Mouse (Mus musculus): ENCODE results near the gene Fundc2. TPM values are rescaled to one million over a fixed set of nuclear protein-coding genes. Genes with fewer than 3 reads are reported as not detected.
A peak's percentile ranks its signal among the peaks of the same experiment; 100 is the strongest.

Fundc2 gene
- polyA plus RNA-seq (2015; fragmentation: Nextera tagmentation; extraction: Ambion mirVana): 73.5 and 77.8 TPM in 2 replicates

- Histone ChIP-seq H3K27ac (peak within 1 kb of the TSS; percentile 82), H3K9me3 (replicated peaks; ENCODE audit: low read length) (no peaks in the 10 kb centered on the region), H3K4me3 (replicated peaks; ENCODE audit: low read depth, low read length) (peak within 1 kb of the TSS; percentile 46), H3K9ac (ENCODE audit: low read depth, low read length) (peak within 1 kb of the TSS; percentile 69), H3K4me2 (ENCODE audit: low read length) (peak within 1 kb of the TSS; percentile 52), H3K27me3 (ENCODE audit: insufficient read depth, low read length) (no peaks in the 10 kb centered on the region), H3K4me1 (replicated peaks; ENCODE audit: insufficient read depth, low read length) (no peaks in the 10 kb centered on the region), H3K36me3 (ENCODE audit: insufficient read depth, low read length) (no peaks in the 10 kb centered on the region)
- peak; percentile 98 for ATAC-seq (replicated peaks; ENCODE audit: low FRiP score, low read depth)
- 26% methylated on average over 22 of the region's 25 CpGs for WGBS
- DNase-seq (ENCODE audit: low spot score): peak; percentile 83
- TF ChIP-seq CTCF (IDR thresholded peaks at IDR 0.05; ENCODE audit: low read depth): no peak
Measured at GRCm38 (mm10) chrX:75382195-75382771, at the start of gene Fundc2, which contains the start of gene F8. Gene Fundc2, plus strand, starts transcription at chrX:75382399. Gene F8, minus strand, starts transcription at chrX:75382615.

- no peak overlapping the region for H3K4me3 ChIP-seq (replicated peaks; ENCODE audit: low read depth, low read length)
- ATAC-seq (replicated peaks; ENCODE audit: low FRiP score, low read depth) (no peak), DNase-seq (ENCODE audit: low spot score) (no peak)
- no peak overlapping the region for H3K27ac ChIP-seq
- H3K9me3 ChIP-seq (replicated peaks; ENCODE audit: low read length): no peaks in the 10 kb centered on the region
- no peaks in the 10 kb centered on the region for H3K36me3 ChIP-seq (ENCODE audit: insufficient read depth, low read length)
- no peaks in the 10 kb centered on the region for H3K4me1 ChIP-seq (replicated peaks; ENCODE audit: insufficient read depth, low read length)
- no peak overlapping the region for H3K9ac ChIP-seq (ENCODE audit: low read depth, low read length)
- no peak for TF ChIP-seq CTCF (IDR thresholded peaks at IDR 0.05; ENCODE audit: low read depth)
- no peak overlapping the region for H3K4me2 ChIP-seq (ENCODE audit: low read length)
- no peaks in the 10 kb centered on the region for H3K27me3 ChIP-seq (ENCODE audit: insufficient read depth, low read length)
Measured at GRCm38 (mm10) chrX:75370197-75370596, 12.0 kb upstream of the Fundc2 start.

DNA sequence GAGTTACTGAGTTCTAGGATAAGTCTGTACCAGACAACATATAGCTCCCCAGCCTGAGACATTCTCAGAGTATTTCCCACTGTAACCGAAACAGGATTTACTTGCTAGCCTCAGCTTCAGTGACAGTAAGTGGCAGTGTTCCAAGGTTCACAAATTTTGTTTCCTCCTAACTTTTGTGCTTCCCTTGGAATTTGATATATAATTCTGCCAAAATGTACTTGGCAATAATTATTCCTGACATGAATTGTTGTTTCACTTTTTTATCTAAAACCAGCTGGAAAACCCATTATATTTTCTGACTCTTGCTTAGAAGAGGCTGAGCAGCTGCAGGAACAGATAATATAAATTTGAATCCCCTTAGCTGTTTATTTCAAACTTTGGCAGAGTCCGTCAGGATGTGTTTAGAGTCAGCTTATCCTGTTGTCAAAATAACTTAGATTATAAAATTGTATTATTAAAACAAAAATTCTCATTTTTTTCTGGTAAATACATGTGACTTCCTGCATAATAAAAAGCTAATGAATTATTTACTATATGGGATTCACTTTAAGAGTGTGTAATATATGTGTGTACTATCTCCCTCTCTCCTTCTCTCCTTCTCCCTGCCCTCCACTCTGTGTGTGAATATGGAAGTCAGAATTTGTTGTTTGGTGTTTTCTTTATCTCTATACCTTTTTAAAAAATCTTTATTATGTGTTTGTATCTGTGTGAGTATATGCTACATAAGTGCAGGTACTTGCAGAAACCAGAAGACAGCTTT, 9.4 kb upstream of the Fundc2 start:
- Histone ChIP-seq H3K4me3 (replicated peaks; ENCODE audit: low read depth, low read length) (no peak overlapping the region), H3K27me3 (ENCODE audit: insufficient read depth, low read length) (no peaks in the 10 kb centered on the region), H3K27ac (no peak overlapping the region), H3K4me2 (ENCODE audit: low read length) (no peak overlapping the region), H3K36me3 (ENCODE audit: insufficient read depth, low read length) (no peaks in the 10 kb centered on the region), H3K9me3 (replicated peaks; ENCODE audit: low read length) (no peaks in the 10 kb centered on the region), H3K4me1 (replicated peaks; ENCODE audit: insufficient read depth, low read length) (no peaks in the 10 kb centered on the region), H3K9ac (ENCODE audit: low read depth, low read length) (no peak overlapping the region)
- WGBS: 52% methylated on average over 2 of the region's 2 CpGs
- no peak for ATAC-seq (replicated peaks; ENCODE audit: low FRiP score, low read depth)
- peak; percentile 69 for DNase-seq (ENCODE audit: low spot score)
- TF ChIP-seq CTCF (IDR thresholded peaks at IDR 0.05; ENCODE audit: low read depth): no peak

- no peak overlapping the region for H3K27ac ChIP-seq
- no peak for ATAC-seq (replicated peaks; ENCODE audit: low FRiP score, low read depth)
- no peaks in the 10 kb centered on the region for H3K36me3 ChIP-seq (ENCODE audit: insufficient read depth, low read length)
- no peak for DNase-seq (ENCODE audit: low spot score)
- H3K9me3 ChIP-seq (replicated peaks; ENCODE audit: low read length): no peaks in the 10 kb centered on the region
- no peak overlapping the region for H3K4me3 ChIP-seq (replicated peaks; ENCODE audit: low read depth, low read length)
- H3K4me1 ChIP-seq (replicated peaks; ENCODE audit: insufficient read depth, low read length): no peaks in the 10 kb centered on the region
- no peak overlapping the region for H3K9ac ChIP-seq (ENCODE audit: low read depth, low read length)
- TF ChIP-seq CTCF (IDR thresholded peaks at IDR 0.05; ENCODE audit: low read depth): no peak
- H3K27me3 ChIP-seq (ENCODE audit: insufficient read depth, low read length): no peaks in the 10 kb centered on the region
- no peak overlapping the region for H3K4me2 ChIP-seq (ENCODE audit: low read length)
Measured at GRCm38 (mm10) chrX:75376815-75377214, 5.4 kb upstream of the Fundc2 start.

DNA sequence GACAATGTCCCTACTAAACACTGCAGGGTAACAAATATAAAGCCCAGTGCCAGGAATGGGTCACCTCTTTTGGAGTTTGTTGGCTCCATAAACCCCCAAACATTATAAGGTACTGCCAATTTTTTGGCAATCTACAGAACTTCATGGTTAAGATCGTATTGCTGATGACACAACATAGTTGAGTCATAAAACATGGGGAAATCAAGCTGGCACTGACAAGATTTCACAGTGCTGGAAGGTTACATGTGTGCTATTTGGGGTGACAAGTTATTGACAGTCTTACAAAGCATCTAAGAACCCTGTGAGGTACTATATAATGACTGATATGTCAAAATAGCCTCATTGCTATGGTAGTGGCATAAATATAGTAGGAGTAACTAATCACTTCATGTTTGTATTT, 1.0 kb upstream of the Fundc2 start:
- DNase-seq (ENCODE audit: low spot score) (no peak), ATAC-seq (replicated peaks; ENCODE audit: low FRiP score, low read depth) (no peak)
- 76% methylated on average over 1 of the region's 1 CpGs for WGBS
- no peaks in the 10 kb centered on the region for H3K36me3 ChIP-seq (ENCODE audit: insufficient read depth, low read length)
- no peak overlapping the region for H3K4me2 ChIP-seq (ENCODE audit: low read length)
- no peak overlapping the region for H3K27ac ChIP-seq
- H3K9me3 ChIP-seq (replicated peaks; ENCODE audit: low read length): no peaks in the 10 kb centered on the region
- H3K27me3 ChIP-seq (ENCODE audit: insufficient read depth, low read length): no peaks in the 10 kb centered on the region
- TF ChIP-seq CTCF (IDR thresholded peaks at IDR 0.05; ENCODE audit: low read depth): no peak
- H3K4me1 ChIP-seq (replicated peaks; ENCODE audit: insufficient read depth, low read length): no peaks in the 10 kb centered on the region
- H3K9ac ChIP-seq (ENCODE audit: low read depth, low read length): no peak overlapping the region
- no peak overlapping the region for H3K4me3 ChIP-seq (replicated peaks; ENCODE audit: low read depth, low read length)

- peak overlapping the region; percentile 52 for H3K4me2 ChIP-seq (ENCODE audit: low read length)
- no peak overlapping the region for H3K27ac ChIP-seq
- H3K9ac ChIP-seq (ENCODE audit: low read depth, low read length): no peak overlapping the region
- H3K9me3 ChIP-seq (replicated peaks; ENCODE audit: low read length): no peaks in the 10 kb centered on the region
- ATAC-seq (replicated peaks; ENCODE audit: low FRiP score, low read depth) (no peak), DNase-seq (ENCODE audit: low spot score) (no peak)
- no peaks in the 10 kb centered on the region for H3K4me1 ChIP-seq (replicated peaks; ENCODE audit: insufficient read depth, low read length)
- no peaks in the 10 kb centered on the region for H3K36me3 ChIP-seq (ENCODE audit: insufficient read depth, low read length)
- no peak for TF ChIP-seq CTCF (IDR thresholded peaks at IDR 0.05; ENCODE audit: low read depth)
- H3K4me3 ChIP-seq (replicated peaks; ENCODE audit: low read depth, low read length): no peak overlapping the region
- WGBS: 70% methylated on average over 5 of the region's 5 CpGs
- no peaks in the 10 kb centered on the region for H3K27me3 ChIP-seq (ENCODE audit: insufficient read depth, low read length)
Measured at GRCm38 (mm10) chrX:75381699-75382098, 500 bp upstream of the Fundc2 start.

Measured in kidney, postnatal 0 days (tissue).